Mouse (Mus musculus): ENCODE results near the gene Zc3h18.

- TF ChIP-seq POLR2A (IDR thresholded peaks at IDR 0.05; ENCODE audit: control insufficient read depth, extremely low read depth, insufficient read depth, low read length, poor library complexity) (no peak), CTCF (IDR thresholded peaks at IDR 0.05; ENCODE audit: borderline replicate concordance, control insufficient read depth, extremely low read depth, insufficient read depth, low read length, poor library complexity) (no peak)
Measured at GRCm38 (mm10) chr8:122362271-122362670, 14.1 kb upstream of the Zc3h18 start.

All from thymus, adult 2 months (tissue).